Mouse (Mus musculus): Measurements from ENCODE around the gene Arpp21. TPM values are rescaled to one million over a fixed set of nuclear protein-coding genes. Genes with fewer than 3 reads are reported as not detected.

The Arpp21 gene
- polyA plus RNA-seq, 1 experiment from 2014 or later = 1.5 TPM

DNA sequence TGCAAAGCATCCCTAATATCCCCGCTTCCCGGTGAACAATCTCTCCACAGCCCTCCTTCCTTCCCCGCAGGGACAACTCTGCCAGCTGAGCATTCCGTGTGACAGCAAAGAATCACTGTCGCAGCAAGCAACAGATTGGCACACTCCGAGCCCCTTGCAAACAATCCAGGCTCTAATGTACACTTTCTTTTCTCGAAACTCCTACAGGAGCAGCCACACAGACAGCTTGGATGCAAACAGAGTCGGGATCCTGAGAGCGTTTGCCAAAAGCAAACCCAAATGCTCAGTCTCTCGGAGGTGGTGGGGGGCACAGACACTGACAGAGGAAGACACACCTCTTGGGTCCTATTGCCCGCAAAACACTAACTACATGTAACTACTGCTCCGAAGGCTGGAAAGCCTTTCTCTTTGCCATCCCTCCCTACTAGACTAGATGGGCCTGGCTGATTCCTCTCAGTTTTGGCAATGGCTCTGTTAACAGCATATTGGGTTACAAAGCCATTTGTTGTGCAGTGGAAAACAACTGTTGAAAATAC is 47.3 kb downstream of the Arpp21 start:
- Histone ChIP-seq H3K4me2 (no peak overlapping the region), H3K4me1 (peaks cover 10% of the 10 kb centered on the region), H3K4me3 (replicated peaks) (no peak overlapping the region), H3K9ac (no peak overlapping the region), H3K9me3 (replicated peaks) (no peaks in the 10 kb centered on the region), H3K27ac (no peak overlapping the region), H3K36me3 (no peaks in the 10 kb centered on the region), H3K27me3 (peaks cover 27% of the 10 kb centered on the region)
- WGBS = 65% methylated on average over 12 of the region's 12 CpGs
- no peak for ATAC-seq (replicated peaks; ENCODE audit: low FRiP score)

DNA sequence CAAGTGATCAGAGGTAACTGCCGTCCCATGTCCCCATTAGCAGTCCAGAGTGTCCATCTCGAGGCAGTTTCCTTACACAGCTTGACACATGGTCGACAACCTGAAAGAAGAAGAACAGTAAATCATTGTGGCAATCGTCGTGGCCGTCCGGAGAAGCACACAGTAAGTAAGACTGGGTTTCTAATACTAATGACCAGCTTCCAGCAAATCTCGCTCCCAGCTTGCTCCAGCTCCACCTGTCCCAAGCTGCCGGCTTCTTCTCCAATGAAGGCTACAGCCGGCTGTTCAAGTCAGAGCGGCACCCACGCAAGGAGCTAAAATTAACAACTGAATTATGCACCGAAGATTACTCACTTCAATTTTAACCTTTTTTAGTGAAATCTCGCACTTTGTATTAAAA is 48.1 kb downstream of the Arpp21 start:
- Histone ChIP-seq H3K4me2 (no peak overlapping the region), H3K27me3 (peaks cover 27% of the 10 kb centered on the region), H3K27ac (no peak overlapping the region), H3K9me3 (replicated peaks) (no peaks in the 10 kb centered on the region), H3K9ac (no peak overlapping the region), H3K4me3 (replicated peaks) (no peak overlapping the region), H3K4me1 (peaks cover 17% of the 10 kb centered on the region), H3K36me3 (no peaks in the 10 kb centered on the region)
- WGBS = 44% methylated on average over 14 of the region's 14 CpGs
- no peak for ATAC-seq (replicated peaks; ENCODE audit: low FRiP score)

DNA sequence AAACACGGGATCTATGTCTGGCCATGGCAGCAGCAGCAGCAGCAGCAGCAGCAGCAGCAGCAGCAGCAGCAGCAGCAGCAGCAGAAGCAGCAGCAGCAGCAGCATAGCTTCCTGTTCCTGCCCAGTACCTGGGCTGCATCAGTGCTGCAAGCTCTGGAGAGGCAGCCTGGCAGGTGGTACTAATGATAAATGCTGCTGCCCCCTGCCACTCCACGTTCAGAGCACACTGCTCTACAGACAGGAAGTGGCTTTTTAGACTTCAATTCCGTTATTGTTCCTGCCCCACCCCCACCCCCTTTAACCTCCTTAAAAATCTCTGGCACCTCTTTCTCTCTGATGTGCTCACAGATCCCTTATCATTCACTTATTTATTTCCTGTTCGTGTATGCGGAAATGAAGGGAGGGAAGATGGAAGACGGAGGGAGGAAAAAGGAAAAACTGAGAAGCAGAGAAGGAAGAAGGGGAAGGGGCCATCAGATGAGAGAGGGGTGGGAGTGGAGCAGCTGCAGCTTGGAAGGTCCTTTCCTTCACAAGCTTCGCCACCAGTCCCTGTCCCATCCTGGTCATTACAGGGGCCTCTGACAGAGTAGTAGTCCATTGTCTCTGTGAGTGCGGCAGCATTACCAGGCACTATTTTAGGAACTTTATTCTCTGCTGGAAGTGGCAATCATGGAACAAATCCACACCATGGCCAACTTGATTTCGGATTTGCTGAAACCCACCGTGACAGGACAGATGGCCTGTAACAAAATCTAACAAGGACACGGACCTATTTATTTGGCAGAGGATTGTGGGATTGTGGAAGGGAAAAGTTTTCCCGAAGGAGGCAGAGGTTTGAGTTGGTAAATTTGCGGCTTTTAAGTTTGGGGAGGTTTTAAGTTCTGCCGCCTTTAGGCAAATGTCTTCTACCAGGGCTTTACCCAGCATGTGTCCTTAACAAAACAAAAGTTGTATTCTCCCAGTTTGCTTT is 49.1 kb downstream of the Arpp21 start:
- Histone ChIP-seq H3K9me3 (replicated peaks) (no peaks in the 10 kb centered on the region), H3K4me3 (replicated peaks) (no peak overlapping the region), H3K36me3 (no peaks in the 10 kb centered on the region), H3K27ac (no peak overlapping the region), H3K27me3 (peaks cover 27% of the 10 kb centered on the region), H3K9ac (no peak overlapping the region), H3K4me2 (peak overlapping the region; percentile 25), H3K4me1 (peaks cover 17% of the 10 kb centered on the region)
- ATAC-seq (replicated peaks; ENCODE audit: low FRiP score) = 0 out of 2 replicates have a peak, but pooled peaks have one; percentile 56
- 19% methylated on average over 14 of the region's 14 CpGs for WGBS

DNA sequence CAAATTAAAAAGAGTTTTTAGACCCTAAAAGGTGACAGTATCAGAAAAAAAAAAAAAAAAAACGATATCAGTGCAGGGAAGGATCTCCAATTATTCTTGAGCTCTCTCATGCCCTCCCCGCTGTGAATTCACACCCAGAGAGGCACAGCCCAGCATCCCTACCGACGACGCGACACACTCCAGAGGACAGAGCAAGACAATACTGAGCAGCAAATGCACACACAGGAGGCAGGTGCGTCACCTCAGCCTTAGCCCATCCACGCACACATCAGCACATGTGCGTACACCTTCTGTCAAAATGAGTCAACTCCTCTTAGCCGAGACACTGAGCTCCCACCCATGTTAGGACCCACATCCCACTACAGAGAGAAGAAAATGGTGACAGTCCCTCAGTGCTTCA is 50.0 kb downstream of the Arpp21 start:
- no peak overlapping the region for H3K4me3 ChIP-seq (replicated peaks)
- H3K27ac ChIP-seq = no peak overlapping the region
- H3K4me1 ChIP-seq = peaks cover 21% of the 10 kb centered on the region
- H3K9me3 ChIP-seq (replicated peaks) = no peaks in the 10 kb centered on the region
- WGBS = 64% methylated on average over 10 of the region's 10 CpGs
- peaks cover 27% of the 10 kb centered on the region for H3K27me3 ChIP-seq
- no peak overlapping the region for H3K9ac ChIP-seq
- no peaks in the 10 kb centered on the region for H3K36me3 ChIP-seq
- ATAC-seq (replicated peaks; ENCODE audit: low FRiP score) = no peak
- no peak overlapping the region for H3K4me2 ChIP-seq

DNA sequence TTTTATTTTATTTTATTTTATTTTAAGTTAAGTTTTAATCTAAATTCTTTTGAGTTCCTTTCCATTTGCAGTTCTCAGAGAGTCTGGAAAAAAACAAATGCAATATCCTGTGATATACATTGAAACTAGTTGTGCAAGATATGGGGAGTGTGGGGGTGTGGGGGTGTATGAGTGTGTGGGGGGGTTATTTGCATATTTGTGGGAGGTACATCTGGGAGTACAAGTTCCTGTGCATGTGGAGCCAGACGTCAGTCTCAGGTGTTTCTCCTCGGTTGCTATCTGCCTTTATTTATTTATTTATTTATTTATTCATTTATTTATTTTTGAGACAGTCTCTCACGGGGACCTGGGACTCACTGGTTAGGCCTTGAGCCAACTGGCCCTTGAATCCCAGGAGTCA is 53.0 kb downstream of the Arpp21 start:
- ATAC-seq (replicated peaks; ENCODE audit: low FRiP score) = no peak
- Histone ChIP-seq H3K27ac (peak overlapping the region; percentile 37; the same call in 1 of the 2 replicates), H3K27me3 (peaks cover 17% of the 10 kb centered on the region), H3K9me3 (replicated peaks) (no peaks in the 10 kb centered on the region), H3K4me3 (replicated peaks) (no peak overlapping the region), H3K4me2 (no peak overlapping the region), H3K36me3 (no peaks in the 10 kb centered on the region), H3K4me1 (peaks cover 21% of the 10 kb centered on the region), H3K9ac (no peak overlapping the region)
- WGBS = 58% methylated on average over 3 of the region's 3 CpGs

DNA sequence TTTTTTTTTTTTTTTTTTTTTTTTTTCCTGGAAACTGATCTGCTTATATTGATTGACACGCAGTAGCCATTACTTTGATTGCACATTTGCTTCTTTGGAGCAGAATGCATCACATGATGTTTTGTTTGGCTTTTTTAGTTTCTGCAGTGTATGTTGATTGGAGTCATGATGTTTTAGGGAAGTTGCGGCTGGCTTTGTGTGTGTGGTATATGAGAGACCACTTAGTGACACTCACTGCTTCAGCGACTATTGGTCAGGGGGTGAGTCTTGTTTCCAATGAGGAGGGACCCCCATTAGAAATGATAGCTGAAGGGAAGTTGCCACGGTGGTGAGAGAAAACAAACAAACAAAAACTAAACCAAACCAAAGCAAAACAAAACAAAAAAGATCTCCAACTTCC is 55.7 kb downstream of the Arpp21 start:
- Histone ChIP-seq H3K4me2 (no peak overlapping the region), H3K9me3 (replicated peaks) (no peaks in the 10 kb centered on the region), H3K27ac (no peak overlapping the region), H3K36me3 (no peaks in the 10 kb centered on the region), H3K9ac (no peak overlapping the region), H3K4me1 (peaks cover 17% of the 10 kb centered on the region), H3K4me3 (replicated peaks) (no peak overlapping the region), H3K27me3 (no peaks in the 10 kb centered on the region; the same call in 1 of the 2 replicates)
- WGBS = 79% methylated on average over 4 of the region's 4 CpGs
- no peak; the same call in 1 of the 2 replicates for ATAC-seq (replicated peaks; ENCODE audit: low FRiP score)

DNA sequence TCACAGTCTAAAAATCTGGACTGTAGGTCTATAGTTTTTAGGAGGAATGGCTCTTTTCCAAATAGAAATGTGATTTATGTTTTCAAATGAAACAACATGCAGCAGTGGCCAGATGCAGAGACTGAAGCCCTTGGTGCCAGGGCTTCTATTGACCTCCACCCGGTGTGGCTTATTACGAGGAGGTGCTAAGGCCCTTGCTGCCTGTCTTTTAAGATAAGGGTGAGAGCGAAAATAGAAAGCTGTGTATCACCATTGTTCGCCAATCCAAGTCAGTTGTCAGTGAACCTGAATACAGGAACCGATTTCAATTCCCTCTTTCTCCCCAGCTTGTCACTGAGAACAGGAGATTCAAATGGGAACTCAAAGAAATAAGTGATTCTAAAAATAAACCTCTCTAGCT is 57.3 kb downstream of the Arpp21 start:
- 54% methylated on average over 5 of the region's 5 CpGs for WGBS
- H3K9ac ChIP-seq = no peak overlapping the region
- H3K4me2 ChIP-seq = no peak overlapping the region
- peaks cover 26% of the 10 kb centered on the region for H3K4me1 ChIP-seq
- H3K36me3 ChIP-seq = no peaks in the 10 kb centered on the region
- no peak overlapping the region for H3K4me3 ChIP-seq (replicated peaks)
- no peak overlapping the region for H3K27ac ChIP-seq
- no peak for ATAC-seq (replicated peaks; ENCODE audit: low FRiP score)
- no peaks in the 10 kb centered on the region for H3K27me3 ChIP-seq
- no peaks in the 10 kb centered on the region for H3K9me3 ChIP-seq (replicated peaks)

DNA sequence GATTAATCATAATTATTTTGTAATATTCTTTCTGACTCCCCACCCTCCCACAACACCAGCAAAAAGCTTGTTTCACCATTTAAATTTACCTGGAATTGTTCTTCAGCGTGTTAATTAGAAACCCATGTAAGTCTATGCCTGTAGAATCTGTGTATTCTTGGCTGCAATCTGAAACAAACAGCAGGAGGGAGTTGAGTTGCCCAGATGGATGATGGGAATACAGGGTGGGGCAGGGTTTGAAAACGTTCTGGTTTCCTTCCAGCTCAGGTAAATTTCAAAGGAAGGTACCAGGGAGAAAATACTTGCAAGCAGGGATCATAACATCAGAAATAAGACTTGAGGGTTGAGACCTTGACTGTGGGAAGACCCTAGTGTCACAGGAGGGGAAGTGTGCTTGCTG is 58.2 kb downstream of the Arpp21 start:
- no peak overlapping the region for H3K27ac ChIP-seq
- no peak overlapping the region for H3K9ac ChIP-seq
- no peak for ATAC-seq (replicated peaks; ENCODE audit: low FRiP score)
- no peaks in the 10 kb centered on the region for H3K36me3 ChIP-seq
- no peak overlapping the region for H3K4me3 ChIP-seq (replicated peaks)
- no peak overlapping the region for H3K4me2 ChIP-seq
- no peaks in the 10 kb centered on the region for H3K9me3 ChIP-seq (replicated peaks)
- H3K4me1 ChIP-seq = peaks cover 19% of the 10 kb centered on the region
- WGBS = 71% methylated on average over 2 of the region's 2 CpGs
- no peaks in the 10 kb centered on the region for H3K27me3 ChIP-seq

DNA sequence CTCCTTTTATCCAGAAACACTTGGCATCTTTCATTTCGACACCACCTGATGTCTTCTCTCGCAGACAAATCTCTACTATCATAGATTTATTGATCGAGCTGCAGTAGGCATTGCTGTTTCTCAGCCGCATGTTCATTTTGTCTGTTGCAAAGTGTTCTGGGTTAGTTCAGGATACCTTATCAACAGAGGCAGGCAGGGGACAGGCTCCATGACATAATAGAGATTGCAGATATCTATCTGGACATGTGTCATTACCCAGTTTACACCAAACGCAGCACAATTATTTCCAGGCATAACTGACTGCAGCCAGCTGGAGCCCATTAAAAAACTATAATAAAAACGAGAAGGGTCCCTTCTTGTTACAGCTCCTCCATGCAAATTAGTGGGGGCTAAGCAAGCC is 59.4 kb downstream of the Arpp21 start:
- Histone ChIP-seq H3K27ac (no peak overlapping the region), H3K4me2 (no peak overlapping the region), H3K4me3 (replicated peaks) (no peak overlapping the region), H3K36me3 (no peaks in the 10 kb centered on the region), H3K9ac (no peak overlapping the region), H3K4me1 (peaks cover 16% of the 10 kb centered on the region), H3K27me3 (no peaks in the 10 kb centered on the region), H3K9me3 (replicated peaks) (no peaks in the 10 kb centered on the region)
- no peak for ATAC-seq (replicated peaks; ENCODE audit: low FRiP score)
- 64% methylated on average over 6 of the region's 6 CpGs for WGBS

DNA sequence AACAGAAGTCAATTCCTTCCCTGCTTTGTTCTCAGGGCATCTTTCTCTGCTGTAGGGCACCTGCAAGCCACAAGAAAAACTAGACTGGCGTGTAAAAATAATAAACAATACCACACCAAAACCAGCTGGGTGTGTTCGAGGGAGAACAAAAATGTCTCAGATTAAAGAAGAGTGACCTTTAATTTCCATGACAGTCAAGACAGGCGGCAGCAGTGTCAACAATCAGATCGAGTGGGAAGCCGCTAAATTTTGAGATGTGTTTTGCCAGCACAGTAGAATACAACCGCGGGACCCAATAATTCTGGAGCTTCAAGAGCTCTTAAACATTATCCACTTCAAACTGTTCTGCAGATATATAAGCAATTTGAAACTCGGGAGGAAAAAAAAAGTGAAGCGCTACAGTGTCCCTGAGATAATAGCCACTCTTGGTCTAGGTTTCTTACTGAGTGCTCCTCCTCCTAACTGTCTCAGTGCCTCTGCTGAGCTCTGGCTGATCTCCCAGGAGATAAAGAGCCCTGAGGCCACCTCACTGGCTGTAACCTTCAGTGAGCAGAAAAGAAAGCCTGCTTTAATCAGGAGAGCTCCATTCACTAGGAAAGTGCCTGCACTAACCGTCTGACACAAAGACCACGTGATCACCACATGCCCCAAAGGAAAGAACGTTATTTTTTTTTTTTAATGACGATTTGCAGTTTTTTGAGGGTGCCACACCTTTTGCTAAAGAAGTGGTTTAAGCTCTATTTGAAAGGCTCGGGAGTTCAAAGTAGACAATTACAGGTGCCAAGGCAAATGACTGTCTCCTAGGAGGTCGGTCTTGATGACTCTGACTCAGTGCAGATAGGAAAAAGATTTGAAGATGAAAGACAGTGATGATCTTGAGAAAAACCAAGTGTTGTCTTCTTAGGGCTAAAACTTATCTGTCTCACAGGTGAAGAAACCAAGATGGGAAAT is 61.1 kb downstream of the Arpp21 start:
- WGBS = 24% methylated on average over 15 of the region's 15 CpGs
- peak; percentile 82; the same call in 1 of the 2 replicates for ATAC-seq (replicated peaks; ENCODE audit: low FRiP score)
- no peak overlapping the region for H3K4me3 ChIP-seq (replicated peaks)
- H3K4me1 ChIP-seq = peaks cover 16% of the 10 kb centered on the region
- H3K27me3 ChIP-seq = no peaks in the 10 kb centered on the region
- no peaks in the 10 kb centered on the region for H3K36me3 ChIP-seq
- H3K27ac ChIP-seq = no peak overlapping the region
- H3K9me3 ChIP-seq (replicated peaks) = no peaks in the 10 kb centered on the region
- peak overlapping the region; percentile 32 for H3K4me2 ChIP-seq
- no peak overlapping the region for H3K9ac ChIP-seq

DNA sequence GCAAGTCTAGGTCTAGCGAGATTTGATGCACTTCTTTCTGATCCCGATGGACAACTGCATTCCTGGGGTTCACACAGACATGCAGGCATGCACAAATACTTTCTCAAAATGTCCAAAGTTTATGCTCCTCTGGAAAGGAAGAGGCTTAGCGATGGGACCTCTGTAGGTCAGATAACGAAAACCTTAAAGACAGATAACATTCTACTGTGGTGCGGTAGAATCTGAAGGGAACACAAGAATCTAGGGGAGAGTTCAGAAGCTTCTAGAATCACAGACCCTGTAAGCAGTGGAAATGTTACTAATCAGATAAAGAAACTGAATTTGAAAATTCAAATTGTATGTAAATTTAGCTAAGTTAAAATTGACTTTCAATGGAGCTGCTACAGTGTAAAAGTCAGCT is 62.0 kb downstream of the Arpp21 start:
- H3K9ac ChIP-seq = no peak overlapping the region
- no peaks in the 10 kb centered on the region for H3K27me3 ChIP-seq
- no peak overlapping the region for H3K4me3 ChIP-seq (replicated peaks)
- 80% methylated on average over 5 of the region's 5 CpGs for WGBS
- ATAC-seq (replicated peaks; ENCODE audit: low FRiP score) = no peak
- H3K4me1 ChIP-seq = peaks cover 16% of the 10 kb centered on the region
- no peak overlapping the region for H3K27ac ChIP-seq
- H3K9me3 ChIP-seq (replicated peaks) = no peaks in the 10 kb centered on the region
- H3K36me3 ChIP-seq = no peaks in the 10 kb centered on the region
- H3K4me2 ChIP-seq = peak overlapping the region; percentile 32; the same call in 1 of the 2 replicates
